Mouse (Mus musculus) adrenal gland, adult 8-10 months (tissue): ENCODE measurements around the gene Itch. TPM values are rescaled to one million over a fixed set of nuclear protein-coding genes. Genes with fewer than 3 reads are reported as not detected.
"Not testable (repeated sequence)": the region's sequence is repeated elsewhere in the genome, so short reads cannot be mapped to it uniquely, and the experiment has no call there.

ENCODE experiments used
- DNase-seq: peaks from one replicate; pipeline ENCODE4 v3.0.0; 2022
- total RNA-seq, 4 experiments: library from RNA; stranded (reverse); gene quantifications; 2 replicates each; pipeline ENCODE4 v1.2.4; 2022

Itch gene
- total RNA-seq, 4 experiments from 2014 or later: 47.2 to 72.7 (median 56.8) TPM

- not testable (repeated sequence) for DNase-seq
These were observed 16.0 kb downstream of the Itch start for GRCm38 (mm10) chr2:155149296-155149695.

DNA sequence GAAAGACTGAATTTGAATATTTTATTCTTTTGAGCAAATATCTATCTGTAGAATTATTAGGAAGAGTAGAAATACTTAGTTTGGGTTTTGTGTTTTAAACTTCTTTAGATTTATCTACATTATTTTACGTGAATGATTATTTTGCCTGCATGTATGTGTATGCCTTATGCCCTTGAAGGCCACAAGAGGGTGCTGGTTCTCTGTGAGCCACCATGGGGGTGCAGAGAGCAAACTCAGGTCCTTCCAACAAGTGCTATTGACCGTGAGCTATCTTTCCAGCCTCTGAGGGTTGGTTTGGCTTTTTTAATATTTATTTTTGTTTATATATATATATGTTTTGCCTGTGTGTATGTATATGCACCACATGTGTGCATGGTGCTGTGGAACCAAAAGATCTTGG lies 74.1 kb downstream of the Itch start:
- peak; percentile 15 for DNase-seq

DNA sequence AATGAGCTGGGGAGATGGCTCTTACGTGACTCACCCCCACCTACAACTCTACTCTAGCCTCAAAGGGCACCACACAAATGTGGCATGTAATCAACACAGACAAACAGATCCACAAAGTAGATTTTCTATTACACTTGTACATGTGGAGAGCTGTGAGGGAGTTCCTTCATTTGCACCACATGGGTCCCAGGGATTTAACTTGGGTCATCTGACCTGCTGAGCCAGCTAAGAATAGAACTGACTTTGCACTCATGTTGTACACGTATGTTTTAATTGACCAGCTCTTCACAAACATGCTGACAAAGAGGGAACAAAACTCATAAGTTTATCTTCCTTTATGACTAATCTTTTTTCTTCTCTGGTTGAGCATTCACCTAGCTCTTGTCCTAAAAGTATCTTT lies 89.8 kb downstream of the Itch start:
- DNase-seq: no peak

DNA sequence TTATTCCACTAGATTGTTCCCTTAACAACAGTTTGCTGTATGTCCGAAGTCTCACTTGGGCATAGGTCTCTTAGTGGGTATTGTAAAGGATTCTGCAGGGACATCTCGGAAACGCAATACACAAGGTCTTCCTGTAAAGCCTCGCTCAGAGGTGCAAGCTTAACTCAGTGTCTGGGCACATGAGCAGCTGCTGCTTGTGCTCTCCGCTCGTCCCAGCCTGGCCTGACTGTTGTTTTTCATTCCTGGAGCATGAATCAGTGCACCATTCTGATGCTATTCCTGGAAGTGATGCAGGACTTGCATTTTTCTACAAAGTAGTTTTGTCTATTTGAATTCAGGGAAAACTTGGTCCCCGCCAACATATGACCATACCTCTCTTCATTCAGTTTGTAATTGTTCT lies 91.4 kb downstream of the Itch start:
- DNase-seq: no peak

DNA sequence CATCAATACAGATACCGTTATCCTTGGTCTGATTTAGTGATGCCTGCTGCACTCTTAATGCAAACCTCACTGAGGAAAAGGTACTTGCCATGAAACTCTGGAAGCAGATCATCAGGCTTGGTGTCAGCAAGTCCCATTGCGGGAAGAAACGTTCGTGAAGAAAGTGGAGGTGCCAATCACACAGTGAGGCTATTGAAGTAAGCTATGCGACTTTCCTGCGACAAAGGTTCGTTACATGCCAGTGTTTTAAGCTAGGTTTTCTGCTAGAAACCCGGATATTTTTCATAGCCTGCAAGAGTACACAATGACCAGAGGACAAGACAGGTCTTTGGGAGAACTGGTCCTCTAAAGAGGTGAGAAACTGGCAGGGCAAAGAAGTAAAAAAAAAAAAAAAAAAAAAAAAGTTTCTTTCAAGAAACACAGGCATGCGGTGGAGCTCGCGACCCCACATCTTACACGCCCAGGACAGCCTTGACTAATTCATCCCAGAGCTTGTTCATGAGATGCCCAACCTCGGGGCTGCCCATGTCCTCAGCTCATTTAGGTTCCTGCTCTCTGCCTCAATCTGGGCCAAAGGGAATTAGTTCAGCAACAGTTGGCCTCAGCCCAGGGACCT lies 102.5 kb downstream of the Itch start:
- DNase-seq: no peak

DNA sequence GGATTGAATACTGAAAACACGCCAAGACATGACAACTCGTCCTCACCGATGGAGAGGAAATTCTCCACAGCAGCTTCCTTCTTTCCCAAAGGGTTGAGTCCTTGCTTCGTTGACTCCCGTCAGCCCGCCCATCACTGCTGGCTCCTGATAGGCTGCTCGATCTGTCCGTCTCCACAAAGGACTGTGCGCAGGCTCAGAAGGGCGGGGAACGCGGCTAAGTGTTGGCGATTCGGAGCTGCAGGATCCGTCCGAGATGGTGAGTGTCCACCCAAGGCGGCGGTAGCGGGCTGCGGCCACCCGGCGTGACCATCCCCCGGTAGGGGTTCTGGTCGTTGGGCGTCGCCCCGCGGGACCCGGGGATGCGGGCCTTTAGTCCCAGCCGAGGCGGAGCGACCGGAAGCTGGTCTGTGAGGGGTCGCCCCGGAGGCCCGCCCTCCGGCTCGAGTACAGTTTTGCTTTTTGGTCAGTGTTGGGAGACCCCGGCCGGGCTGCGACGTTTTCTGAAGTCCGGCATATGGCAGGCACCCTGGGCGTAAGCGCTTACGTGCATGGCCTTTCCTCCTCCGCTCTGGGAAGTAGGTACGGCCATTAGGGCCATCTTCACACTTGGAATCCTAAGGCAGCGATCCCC lies 103.2 kb downstream of the Itch start, which contains the start of gene Dynlrb1:
Gene Dynlrb1 (plus strand): TSS at position 172 of the 631 bp plus-strand sequence.
- peak; percentile 98 for DNase-seq

DNA sequence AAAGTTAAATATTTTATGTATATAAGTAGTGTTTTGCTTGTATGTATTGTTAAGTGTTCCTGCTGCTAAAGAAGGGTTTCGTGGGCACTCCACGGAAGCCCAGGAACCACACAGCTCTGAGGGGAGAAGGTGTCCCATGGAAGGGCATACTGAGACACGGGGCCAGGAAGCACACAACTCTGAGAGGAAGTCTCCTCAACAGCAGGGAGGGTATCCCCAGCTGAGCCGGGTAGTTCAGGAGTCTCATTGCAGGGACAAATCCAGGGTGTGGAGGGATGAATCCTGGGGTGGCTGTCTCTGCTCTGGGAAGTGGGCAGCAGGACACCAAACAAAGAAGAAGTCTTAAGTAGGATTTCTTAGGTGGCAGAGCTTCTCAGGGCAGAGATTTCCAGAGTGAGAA lies 104.0 kb downstream of the Itch start:
- no peak for DNase-seq

GRCm38 (mm10) chr2:155240915-155241314 lies 107.6 kb downstream of the Itch start:
- DNase-seq: peak; percentile 81

- DNase-seq: peak; percentile 40
These were observed 109.1 kb downstream of the Itch start for GRCm38 (mm10) chr2:155242296-155242855.

DNA sequence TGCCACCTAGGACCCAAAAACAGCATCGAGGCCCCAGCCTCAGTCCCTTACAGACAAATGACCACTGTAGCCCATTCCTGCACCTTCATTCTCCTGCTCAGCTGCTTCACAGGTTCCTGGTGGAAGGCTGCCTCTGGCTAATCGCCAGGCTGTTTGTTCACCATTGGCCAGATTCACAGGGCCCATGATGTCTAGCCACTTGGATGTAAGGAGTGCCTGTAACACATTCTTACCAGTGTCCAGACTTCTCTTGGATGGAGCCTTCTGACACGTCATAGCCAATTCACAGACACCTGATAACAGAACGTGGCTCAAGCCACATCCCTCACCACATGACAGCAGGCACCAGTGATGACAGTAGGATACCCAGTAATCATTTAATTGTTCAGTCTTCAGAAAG lies 112.9 kb downstream of the Itch start:
- no peak for DNase-seq

DNA sequence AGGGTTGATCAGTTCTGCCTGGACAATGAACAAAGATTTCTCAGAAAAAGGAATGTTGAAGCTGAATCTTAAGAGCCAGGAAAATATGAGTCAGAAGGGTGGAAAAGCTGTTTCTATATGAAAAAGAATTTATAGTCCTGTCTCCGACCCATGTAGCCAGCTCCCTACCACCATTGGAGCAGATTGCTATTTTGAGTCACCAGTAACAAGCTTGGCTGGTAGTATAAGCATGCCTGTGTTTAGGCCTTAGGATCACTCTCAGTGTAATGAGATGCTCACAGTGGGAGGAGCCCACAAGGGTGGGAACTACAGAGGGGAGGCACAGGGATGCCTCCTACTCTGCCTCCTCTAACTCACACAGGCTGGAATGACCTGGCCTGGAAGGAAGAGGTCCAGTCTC lies 114.9 kb downstream of the Itch start:
- no peak for DNase-seq

GRCm38 (mm10) chr2:155248718-155249117 lies 115.4 kb downstream of the Itch start:
- DNase-seq: no peak

- DNase-seq: no peak
These were observed 116.3 kb downstream of the Itch start for GRCm38 (mm10) chr2:155249588-155249987.

DNA sequence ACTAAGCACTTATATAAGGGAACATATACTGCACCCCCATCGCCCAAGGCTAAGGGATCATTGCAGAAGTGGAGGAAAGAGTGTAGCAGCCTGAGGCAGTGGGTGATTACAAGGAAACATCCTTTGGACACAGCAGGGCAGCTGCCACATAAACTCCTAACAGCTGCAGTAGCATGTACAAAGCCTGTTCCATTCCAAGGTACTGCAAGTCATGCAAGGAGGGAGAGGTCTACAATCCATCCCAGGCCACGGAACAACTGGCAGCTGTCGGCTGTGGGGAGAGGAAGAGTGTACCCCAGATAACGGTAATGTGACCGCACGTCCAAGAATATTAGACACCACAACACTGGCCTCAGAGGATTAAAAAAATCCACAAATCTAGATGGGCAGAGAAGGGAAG lies 132.2 kb downstream of the Itch start:
- no peak for DNase-seq

GRCm38 (mm10) chr2:155266896-155267295 lies 133.6 kb downstream of the Itch start:
- no peak for DNase-seq

GRCm38 (mm10) chr2:155271957-155272356 lies 138.6 kb downstream of the Itch start:
- no peak for DNase-seq

GRCm38 (mm10) chr2:155272396-155273170 lies 139.3 kb downstream of the Itch start:
- DNase-seq: no peak

GRCm38 (mm10) chr2:155273603-155274002 lies 140.3 kb downstream of the Itch start:
- no peak for DNase-seq

GRCm38 (mm10) chr2:155276195-155276594 lies 142.9 kb downstream of the Itch start, which contains the start of gene Map1lc3a:
TSS of gene Map1lc3a (plus strand) at chr2:155276297.
- peak; percentile 95 for DNase-seq
